In genomic region chr8:120745226-120745625, GRCm38 (mm10) we compare ENCODE assay signal across 19 mouse cellular contexts. TPM values are rescaled to one million over a fixed set of nuclear protein-coding genes. Genes with fewer than 3 reads are reported as not detected.
A peak's percentile ranks its signal among the peaks of the same experiment; 100 is the strongest.
DNase-seq lines count a peak whose midpoint lies in the region; ATAC-seq and TF ChIP-seq lines count a peak whose summit lies in the region.
"Had no signal": no experiment of that assay in that cellular context is flagged by ENCODE, and none has a peak within 500 bp of the region (broad histone marks: within the 10 kb centered on the region; RNA-seq: fewer than 3 reads in every experiment).

No protein-coding gene starts in this region.

- H3K9ac ChIP-seq in liver, postnatal 0 days (replicated peaks), result no peak overlapping the region
- peak overlapping the region; percentile 10; the same call in 1 of the 2 replicates for H3K9ac ChIP-seq in intestine, embryonic 15.5 days
- H3K9ac ChIP-seq in stomach, postnatal 0 days (ENCODE audit: low read length), result no peak overlapping the region
- H3K9ac ChIP-seq: forebrain, embryonic 12.5 days; limb, embryonic 15.5 days had no signal

- H3K4me2 ChIP-seq in liver, postnatal 0 days (ENCODE audit: low read depth, low read length), result no peak overlapping the region
- H3K4me2 ChIP-seq in intestine, embryonic 15.5 days (replicated peaks), result 0 out of 2 replicates have a peak overlapping the region, but pooled peaks have one; percentile 26
- no peak overlapping the region for H3K4me2 ChIP-seq in stomach, postnatal 0 days (replicated peaks; ENCODE audit: low read depth)
- H3K4me2 ChIP-seq: forebrain, embryonic 12.5 days; limb, embryonic 15.5 days; midbrain, embryonic 11.5 days had no signal

- peak overlapping the region; percentile 79 for H3K27ac ChIP-seq in liver, postnatal 0 days (ENCODE audit: low read depth)
- H3K27ac ChIP-seq in intestine, embryonic 15.5 days, result peak overlapping the region; percentile 90
- H3K27ac ChIP-seq in stomach, postnatal 0 days (replicated peaks), result peak overlapping the region; percentile 45
- H3K27ac ChIP-seq: forebrain, embryonic 12.5 days; hindbrain, embryonic 10.5 days; limb, embryonic 15.5 days had no signal

- H3K4me1 ChIP-seq in liver, postnatal 0 days (ENCODE audit: insufficient read depth), result peaks cover 15% of the 10 kb centered on the region
- H3K4me1 ChIP-seq in intestine, embryonic 15.5 days (replicated peaks), result peaks cover 38% of the 10 kb centered on the region
- peaks cover 12% of the 10 kb centered on the region for H3K4me1 ChIP-seq in stomach, postnatal 0 days (replicated peaks; ENCODE audit: control insufficient read depth, insufficient read depth)

- peaks cover 10% of the 10 kb centered on the region for H3K36me3 ChIP-seq in liver, postnatal 0 days (replicated peaks; ENCODE audit: insufficient read depth, low read length)
- H3K36me3 ChIP-seq in intestine, embryonic 15.5 days, result no peaks in the 10 kb centered on the region; the same call in 1 of the 2 replicates
- no peaks in the 10 kb centered on the region for H3K36me3 ChIP-seq in stomach, postnatal 0 days (ENCODE audit: control insufficient read depth, insufficient read depth, low read length)
- H3K36me3 ChIP-seq: forebrain, embryonic 12.5 days; limb, embryonic 15.5 days had no signal

- 42% methylated on average over 7 of the region's 7 CpGs for WGBS in liver, postnatal 0 days (ENCODE audit: insufficient replicate concordance)
- 41% methylated on average over 7 of the region's 7 CpGs for WGBS in intestine, embryonic 15.5 days
- WGBS in stomach, postnatal 0 days, result 54% methylated on average over 7 of the region's 7 CpGs

- no peak overlapping the region for H3K4me3 ChIP-seq in liver, postnatal 0 days (ENCODE audit: low read depth, low read length)
- no peak overlapping the region for H3K4me3 ChIP-seq in intestine, embryonic 15.5 days (replicated peaks)
- no peak overlapping the region for H3K4me3 ChIP-seq in stomach, postnatal 0 days (ENCODE audit: low read depth, low read length)
- H3K4me3 ChIP-seq: forebrain, embryonic 12.5 days; hindbrain, embryonic 10.5 days; limb, embryonic 15.5 days had no signal

- no peak for TF ChIP-seq EP300 in liver, postnatal 0 days (IDR thresholded peaks at IDR 0.05; ENCODE audit: low read depth)
- no peak for TF ChIP-seq EP300 in stomach, postnatal 0 days (optimal IDR thresholded peaks at IDR 0.05)

- no peak for TF ChIP-seq CTCF in liver, postnatal 0 days (IDR thresholded peaks at IDR 0.05; ENCODE audit: low read depth)
- TF ChIP-seq CTCF in stomach, postnatal 0 days (IDR thresholded peaks at IDR 0.05; ENCODE audit: low read depth), result no peak

- no peak for ATAC-seq in liver, postnatal 0 days
- ATAC-seq in intestine, embryonic 15.5 days, result peak; percentile 75
- ATAC-seq in stomach, postnatal 0 days (ENCODE audit: low FRiP score, low TSS enrichment), result no peak

- no peaks in the 10 kb centered on the region for H3K27me3 ChIP-seq in liver, postnatal 0 days (ENCODE audit: insufficient read depth, low read length)
- no peaks in the 10 kb centered on the region for H3K27me3 ChIP-seq in intestine, embryonic 15.5 days (replicated peaks)
- H3K27me3 ChIP-seq in stomach, postnatal 0 days (ENCODE audit: control insufficient read depth, insufficient read depth, low read length), result no peaks in the 10 kb centered on the region
- H3K27me3 ChIP-seq: forebrain, embryonic 12.5 days; limb, embryonic 15.5 days had no signal

- DNase-seq in gastrocnemius, adult 18-20 months (ENCODE audit: low spot score), result peak; percentile 32
- no peak for DNase-seq in gastrocnemius, postnatal 10 days
- DNase-seq in liver, postnatal 0 days, result no peak
- DNase-seq in liver, result no peak
- DNase-seq in stomach, postnatal 0 days (ENCODE audit: low spot score), result peak; percentile 29
- no peak for DNase-seq in cerebellum, adult 11-12 months
- DNase-seq in urinary bladder, postnatal 4 days (ENCODE audit: low spot score in 2 of 2), result no peak
- DNase-seq: adrenal gland, postnatal 36 days; cerebellum, adult 9-10 months; gastrocnemius, postnatal 14 days; layer of hippocampus, postnatal 36 days; lung, adult 2 months; retina, postnatal 1 day had no signal

- H3K9me3 ChIP-seq in liver, postnatal 0 days (ENCODE audit: low read length), result no peaks in the 10 kb centered on the region
- H3K9me3 ChIP-seq in intestine, embryonic 15.5 days, result no peaks in the 10 kb centered on the region
- no peaks in the 10 kb centered on the region for H3K9me3 ChIP-seq in stomach, postnatal 0 days (ENCODE audit: control insufficient read depth, low read length)
- H3K9me3 ChIP-seq: forebrain, embryonic 12.5 days; hindbrain, embryonic 10.5 days; limb, embryonic 15.5 days had no signal

RNA-seq across cellular contexts. Expression of gene Irf8, which starts 9.1 kb away (rescaled TPM):
- total RNA-seq in gastrocnemius, adult 18-20 months (2021), result 1 to 10 TPM; 7.6 to 9.0 TPM
- 1 to 10 TPM; 2.0 to 2.6 TPM for total RNA-seq in gastrocnemius, postnatal 10 days (2021)
- 28.3 and 31.8 TPM in 2 replicates for polyA plus RNA-seq in liver, postnatal 0 days (2015; fragmentation: Nextera tagmentation; extraction: Ambion mirVana)
- 41.9 and 46.6 TPM in 2 replicates for polyA plus RNA-seq in intestine, embryonic 15.5 days (2015; fragmentation: Nextera tagmentation; extraction: Ambion mirVana)
- polyA plus RNA-seq in stomach, postnatal 0 days (2015; fragmentation: Nextera tagmentation; extraction: Ambion mirVana), result 18.7 and 18.9 TPM in 2 replicates
- total RNA-seq: MEL had no signal

Comparison
In these comparisons a context has a peak if more than half of its experiments do, and no peak if none do; other contexts are left out.
1. DNase-seq: peak in gastrocnemius, adult 18-20 months (single experiment) and stomach, postnatal 0 days (single experiment); none in gastrocnemius, postnatal 10 days (single experiment), liver, postnatal 0 days (single experiment), liver (single experiment), cerebellum, adult 11-12 months (single experiment) and urinary bladder, postnatal 4 days (0 of 2).
2. Peak in every context shown above with its lines, with median percentiles within 50 percentile points of each other: H3K27ac ChIP-seq.